Mouse (Mus musculus) heart, embryonic 13.5 days (tissue): ENCODE results near the gene Grpel1. TPM values are rescaled to one million over a fixed set of nuclear protein-coding genes. Genes with fewer than 3 reads are reported as not detected.
A peak's percentile ranks its signal among the peaks of the same experiment; 100 is the strongest.

Source experiments
- ATAC-seq: fragments of 200-750 bp; cut with Nextera tagmentation; 2 replicates; pipeline ENCODE4 v1.8.0; 2017; ENCODE audit warnings: moderate TSS enrichment; ENCODE audit not compliant: insufficient number of reproducible peaks, low FRiP score, low TSS enrichment; ENCODE audit errors: extremely low read depth
- H3K27ac ChIP-seq: fragments of 300-500 bp; sonication (generic); replicated peaks from 2 replicates; pipeline ENCODE4 v1.5.1; 2015; ENCODE audit warnings: moderate library complexity, mild to moderate bottlenecking, inconsistent platforms
- H3K27me3 ChIP-seq: fragments of 300-500 bp; sonication (generic); replicated peaks from 2 replicates; pipeline ENCODE4 v1.6.1; 2015; ENCODE audit warnings: mild to moderate bottlenecking, inconsistent platforms
- H3K36me3 ChIP-seq: fragments of 300-500 bp; sonication (generic); 2 replicates; pipeline ENCODE4 v1.6.1; 2015; ENCODE audit warnings: mild to moderate bottlenecking, inconsistent platforms
- H3K4me1 ChIP-seq: fragments of 300-500 bp; sonication (generic); 2 replicates; pipeline ENCODE4 v1.6.1; 2015; ENCODE audit warnings: inconsistent platforms
- H3K4me2 ChIP-seq: fragments of 300-500 bp; sonication (generic); 2 replicates; pipeline ENCODE4 v1.6.1; 2015; ENCODE audit warnings: inconsistent platforms, mild to moderate bottlenecking, moderate library complexity
- H3K4me3 ChIP-seq: fragments of 300-500 bp; sonication (generic); 2 replicates; pipeline ENCODE4 v1.5.1; 2015; ENCODE audit warnings: moderate library complexity, mild to moderate bottlenecking, inconsistent platforms
- H3K9ac ChIP-seq: fragments of 300-500 bp; sonication (generic); 2 replicates; pipeline ENCODE4 v1.6.1; 2015; ENCODE audit warnings: inconsistent platforms, mild to moderate bottlenecking, moderate library complexity
- H3K9me3 ChIP-seq: fragments of 300-500 bp; sonication (generic); 2 replicates; pipeline ENCODE4 v1.6.1; 2016; ENCODE audit warnings: inconsistent platforms
- WGBS: fragments of 180-500 bp; shearing (Covaris S2); methylation state at CpG from one replicate; pipeline ENCODE4 v1.1.7; 2015; ENCODE audit warnings: mixed read lengths; 5-methylcytosine and 5-hydroxymethylcytosine counted together
- polyA plus RNA-seq: library from polyadenylated mRNA; unstranded; fragments of >200 nt; fragmentation: Nextera tagmentation; extraction: Ambion mirVana; gene quantifications from 2 replicates; pipeline ENCODE4 v1.2.1, GENCODE M21; 2015

Grpel1 gene
- polyA plus RNA-seq, 1 experiment from 2014 or later = 52.9 TPM

GRCm38 (mm10) chr5:36462810-36463209 lies 2.0 kb upstream of the Grpel1 start:
- peaks cover 5% of the 10 kb centered on the region for H3K36me3 ChIP-seq
- no peaks in the 10 kb centered on the region for H3K27me3 ChIP-seq
- H3K27ac ChIP-seq = no peak overlapping the region
- no peaks in the 10 kb centered on the region for H3K9me3 ChIP-seq
- no peak overlapping the region for H3K4me2 ChIP-seq
- H3K4me1 ChIP-seq = peaks cover 27% of the 10 kb centered on the region
- no peak for ATAC-seq
- no peak overlapping the region for H3K4me3 ChIP-seq
- H3K9ac ChIP-seq = no peak overlapping the region
- 13% methylated on average over 7 of the region's 7 CpGs for WGBS

- H3K27ac ChIP-seq = no peak overlapping the region
- no peak overlapping the region for H3K4me3 ChIP-seq
- H3K36me3 ChIP-seq = peaks cover 9% of the 10 kb centered on the region
- no peaks in the 10 kb centered on the region for H3K27me3 ChIP-seq
- 52% methylated on average over 5 of the region's 5 CpGs for WGBS
- H3K4me2 ChIP-seq = no peak overlapping the region
- no peak overlapping the region for H3K9ac ChIP-seq
- ATAC-seq = no peak
- no peaks in the 10 kb centered on the region for H3K9me3 ChIP-seq
- H3K4me1 ChIP-seq = peaks cover 32% of the 10 kb centered on the region
Measured at GRCm38 (mm10) chr5:36463391-36463790, 1.4 kb upstream of the Grpel1 start.

GRCm38 (mm10) chr5:36465889-36466288 lies 1.1 kb downstream of the Grpel1 start:
- WGBS = 22% methylated on average over 8 of the region's 8 CpGs
- no peak for ATAC-seq

GRCm38 (mm10) chr5:36471206-36471605 lies 6.4 kb downstream of the Grpel1 start:
- H3K4me2 ChIP-seq = no peak overlapping the region
- no peaks in the 10 kb centered on the region for H3K9me3 ChIP-seq
- peaks cover 80% of the 10 kb centered on the region for H3K36me3 ChIP-seq
- H3K4me3 ChIP-seq = no peak overlapping the region
- H3K9ac ChIP-seq = no peak overlapping the region
- peaks cover 15% of the 10 kb centered on the region for H3K4me1 ChIP-seq
- no peaks in the 10 kb centered on the region for H3K27me3 ChIP-seq
- H3K27ac ChIP-seq = no peak overlapping the region
- 90% methylated on average over 8 of the region's 8 CpGs for WGBS
- ATAC-seq = no peak

More at GRCm38 (mm10) chr5:36465889-36466288, 1.1 kb downstream of the Grpel1 start:
- Histone ChIP-seq H3K27ac (peak overlapping the region; percentile 61; the same call in 1 of the 2 replicates), H3K27me3 (no peaks in the 10 kb centered on the region), H3K9me3 (no peaks in the 10 kb centered on the region), H3K9ac (peak overlapping the region; percentile 90), H3K4me2 (peak overlapping the region; percentile 93), H3K4me3 (peak overlapping the region; percentile 85), H3K4me1 (peaks cover 35% of the 10 kb centered on the region), H3K36me3 (peaks cover 34% of the 10 kb centered on the region)

GRCm38 (mm10) chr5:36472876-36473655 lies 8.3 kb downstream of the Grpel1 start:
- ATAC-seq = no peak
- Histone ChIP-seq H3K27me3 (no peaks in the 10 kb centered on the region), H3K4me3 (no peak overlapping the region), H3K27ac (no peak overlapping the region), H3K9ac (no peak overlapping the region), H3K4me2 (no peak overlapping the region), H3K9me3 (no peaks in the 10 kb centered on the region), H3K36me3 (peaks cover 79% of the 10 kb centered on the region), H3K4me1 (peaks cover 6% of the 10 kb centered on the region)
- WGBS = 81% methylated on average over 4 of the region's 4 CpGs

- Histone ChIP-seq H3K27me3 (no peaks in the 10 kb centered on the region), H3K4me1 (peaks cover 5% of the 10 kb centered on the region), H3K9ac (no peak overlapping the region), H3K4me3 (no peak overlapping the region), H3K9me3 (no peaks in the 10 kb centered on the region), H3K4me2 (no peak overlapping the region), H3K36me3 (peaks cover 68% of the 10 kb centered on the region), H3K27ac (no peak overlapping the region)
- WGBS = 83% methylated on average over 5 of the region's 5 CpGs
- ATAC-seq = no peak
Measured at GRCm38 (mm10) chr5:36474283-36474682, 9.5 kb downstream of the Grpel1 start.

GRCm38 (mm10) chr5:36477486-36477885 lies 12.7 kb downstream of the Grpel1 start:
- no peak for ATAC-seq
- Histone ChIP-seq H3K27me3 (no peaks in the 10 kb centered on the region), H3K4me1 (peaks cover 28% of the 10 kb centered on the region), H3K36me3 (peaks cover 48% of the 10 kb centered on the region), H3K9ac (no peak overlapping the region), H3K27ac (no peak overlapping the region), H3K9me3 (no peaks in the 10 kb centered on the region), H3K4me2 (no peak overlapping the region), H3K4me3 (no peak overlapping the region)
- 88% methylated on average over 3 of the region's 3 CpGs for WGBS

- WGBS = 78% methylated on average over 6 of the region's 6 CpGs
- H3K27me3 ChIP-seq = no peaks in the 10 kb centered on the region
- no peaks in the 10 kb centered on the region for H3K9me3 ChIP-seq
- no peak overlapping the region for H3K27ac ChIP-seq
- no peak overlapping the region for H3K4me3 ChIP-seq
- ATAC-seq = no peak
- H3K36me3 ChIP-seq = peaks cover 38% of the 10 kb centered on the region
- H3K9ac ChIP-seq = 0 out of 2 replicates have a peak overlapping the region, but pooled peaks have one; percentile 8
- peaks cover 38% of the 10 kb centered on the region for H3K4me1 ChIP-seq
- H3K4me2 ChIP-seq = no peak overlapping the region
Measured at GRCm38 (mm10) chr5:36478540-36479420, 14.0 kb downstream of the Grpel1 start.

GRCm38 (mm10) chr5:36479735-36480134 lies 14.9 kb downstream of the Grpel1 start:
- peaks cover 40% of the 10 kb centered on the region for H3K4me1 ChIP-seq
- no peak overlapping the region for H3K9ac ChIP-seq
- H3K9me3 ChIP-seq = no peaks in the 10 kb centered on the region
- no peak overlapping the region for H3K27ac ChIP-seq
- peaks cover 31% of the 10 kb centered on the region for H3K36me3 ChIP-seq
- WGBS = 62% methylated on average over 2 of the region's 2 CpGs
- ATAC-seq = no peak
- no peak overlapping the region for H3K4me2 ChIP-seq
- no peak overlapping the region for H3K4me3 ChIP-seq
- peaks cover 1% of the 10 kb centered on the region; the same call in 1 of the 2 replicates for H3K27me3 ChIP-seq

- peaks cover 27% of the 10 kb centered on the region for H3K36me3 ChIP-seq
- H3K4me1 ChIP-seq = peaks cover 47% of the 10 kb centered on the region
- no peak for ATAC-seq
- no peak overlapping the region for H3K9ac ChIP-seq
- no peaks in the 10 kb centered on the region for H3K9me3 ChIP-seq
- H3K27ac ChIP-seq = no peak overlapping the region
- H3K4me3 ChIP-seq = no peak overlapping the region
- no peak overlapping the region for H3K4me2 ChIP-seq
- H3K27me3 ChIP-seq = peaks cover 8% of the 10 kb centered on the region
- 85% methylated on average over 4 of the region's 4 CpGs for WGBS
Measured at GRCm38 (mm10) chr5:36480398-36480797, 15.6 kb downstream of the Grpel1 start.

GRCm38 (mm10) chr5:36481114-36481513 lies 16.3 kb downstream of the Grpel1 start:
- Histone ChIP-seq H3K9ac (no peak overlapping the region), H3K4me1 (peaks cover 50% of the 10 kb centered on the region), H3K27me3 (peaks cover 15% of the 10 kb centered on the region), H3K4me2 (no peak overlapping the region), H3K36me3 (peaks cover 20% of the 10 kb centered on the region), H3K4me3 (no peak overlapping the region), H3K27ac (no peak overlapping the region), H3K9me3 (no peaks in the 10 kb centered on the region)
- ATAC-seq = no peak
- 68% methylated on average over 1 of the region's 1 CpGs for WGBS
